Mouse (Mus musculus): ENCODE results near the gene Stk36. TPM values are rescaled to one million over a fixed set of nuclear protein-coding genes. Genes with fewer than 3 reads are reported as not detected.
A peak's percentile ranks its signal among the peaks of the same experiment; 100 is the strongest.

Stk36 gene
- polyA plus RNA-seq, 1 experiment, result 0.12 TPM

DNA sequence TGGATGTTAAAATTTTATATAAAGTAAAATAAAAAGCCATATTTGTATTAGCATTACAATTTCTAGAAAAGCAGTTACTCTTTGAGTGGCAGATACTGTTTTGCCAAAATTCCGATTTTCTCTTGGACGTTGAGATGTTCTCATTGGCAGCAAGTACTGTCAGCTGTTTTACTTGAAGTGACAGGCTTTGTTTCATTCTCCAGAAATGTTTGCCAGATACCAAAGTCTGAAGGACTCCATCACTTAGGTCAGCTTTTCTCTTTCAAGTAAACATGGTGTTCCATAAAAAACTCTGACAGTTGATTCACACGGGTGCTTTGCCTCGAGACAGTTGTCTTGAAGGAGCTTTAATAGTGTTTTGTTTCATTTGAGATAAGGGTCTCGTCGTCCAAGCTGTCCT lies 63.9 kb downstream of the Stk36 start:
- Histone ChIP-seq H3K27me3 (replicated peaks) (no peaks in the 10 kb centered on the region), H3K9me3 (no peaks in the 10 kb centered on the region), H3K4me3 (replicated peaks) (no peak overlapping the region), H3K36me3 (replicated peaks; ENCODE audit: low read length) (peaks cover 22% of the 10 kb centered on the region), H3K4me1 (peaks cover 40% of the 10 kb centered on the region)
- TF ChIP-seq GATA1 (IDR thresholded peaks at IDR 0.05; ENCODE audit: borderline replicate concordance, low read length) (no peak), FLI1 (IDR thresholded peaks at IDR 0.05; ENCODE audit: low read length) (no peak)

DNA sequence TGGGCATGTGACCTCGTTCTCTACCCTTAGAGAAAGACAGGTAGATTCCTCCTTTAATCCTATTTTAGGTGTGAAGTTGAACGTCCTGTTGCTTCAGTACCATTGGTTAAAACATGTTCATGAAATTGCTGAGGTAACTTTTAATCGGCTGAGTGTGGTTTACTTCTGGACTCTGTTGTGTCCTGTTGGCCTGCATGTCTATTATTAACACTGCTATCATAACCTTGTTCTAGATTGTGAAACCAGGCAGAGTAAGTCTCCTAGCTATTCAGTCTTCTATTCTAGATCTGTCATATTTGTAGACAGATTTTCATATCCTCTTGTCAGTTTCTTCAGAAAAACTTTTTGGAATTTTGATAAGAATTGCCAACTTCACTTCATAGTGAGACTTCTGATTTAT lies 67.1 kb downstream of the Stk36 start:
- no peaks in the 10 kb centered on the region for H3K27me3 ChIP-seq (replicated peaks)
- no peaks in the 10 kb centered on the region for H3K9me3 ChIP-seq
- peaks cover 33% of the 10 kb centered on the region for H3K36me3 ChIP-seq (replicated peaks; ENCODE audit: low read length)
- H3K4me3 ChIP-seq (replicated peaks), result no peak overlapping the region
- H3K4me1 ChIP-seq, result peaks cover 38% of the 10 kb centered on the region
- TF ChIP-seq GATA1 (IDR thresholded peaks at IDR 0.05; ENCODE audit: borderline replicate concordance, low read length) (no peak), FLI1 (IDR thresholded peaks at IDR 0.05; ENCODE audit: low read length) (no peak)

DNA sequence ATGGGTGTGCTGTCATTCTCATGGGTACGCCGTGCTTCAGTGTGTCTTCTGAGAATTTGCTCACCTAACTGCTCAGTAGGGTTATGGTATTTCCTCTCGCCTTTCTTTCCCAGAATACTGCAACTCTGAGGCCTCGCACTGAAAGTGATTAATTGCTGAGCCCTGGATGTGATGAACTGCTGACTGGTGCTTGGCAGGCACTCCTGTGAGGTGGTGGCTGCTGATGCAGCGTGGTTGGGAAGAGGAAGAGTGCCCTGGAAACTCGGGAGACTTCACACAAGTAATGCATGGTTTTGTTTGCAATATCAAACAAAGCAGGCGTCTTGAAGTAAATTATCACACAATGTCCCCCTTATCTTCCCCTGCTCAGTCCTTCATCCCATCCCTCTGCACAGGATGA lies 71.5 kb downstream of the Stk36 start:
- peaks cover 27% of the 10 kb centered on the region for H3K4me1 ChIP-seq
- peaks cover 26% of the 10 kb centered on the region for H3K36me3 ChIP-seq (replicated peaks; ENCODE audit: low read length)
- peak overlapping the region; percentile 59 for H3K4me3 ChIP-seq (replicated peaks)
- TF ChIP-seq FLI1 (IDR thresholded peaks at IDR 0.05; ENCODE audit: low read length) (no peak), GATA1 (IDR thresholded peaks at IDR 0.05; ENCODE audit: borderline replicate concordance, low read length) (no peak)
- no peaks in the 10 kb centered on the region for H3K27me3 ChIP-seq (replicated peaks)
- no peaks in the 10 kb centered on the region for H3K9me3 ChIP-seq

DNA sequence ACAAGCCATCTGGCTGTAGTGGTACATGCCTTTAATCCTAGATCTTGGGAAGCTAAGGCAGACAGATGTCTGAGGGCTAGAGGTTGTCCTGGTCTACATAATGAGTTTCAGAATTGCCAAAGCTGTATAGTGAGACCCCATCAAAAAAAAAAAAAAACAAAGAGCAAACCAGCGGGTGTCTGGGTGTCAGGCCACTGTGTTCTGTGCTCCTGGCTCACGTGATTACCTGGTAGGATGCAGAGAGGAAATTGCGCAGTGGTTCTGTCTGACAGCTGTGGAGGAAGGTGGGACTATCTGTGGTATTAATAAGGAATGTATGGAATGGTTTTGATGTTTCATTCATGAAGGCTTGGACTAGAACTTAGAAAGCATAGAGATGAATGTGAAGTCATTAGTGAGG lies 75.6 kb downstream of the Stk36 start:
- no peak overlapping the region for H3K4me3 ChIP-seq (replicated peaks)
- H3K4me1 ChIP-seq, result peaks cover 30% of the 10 kb centered on the region
- peaks cover 50% of the 10 kb centered on the region for H3K36me3 ChIP-seq (replicated peaks; ENCODE audit: low read length)
- no peaks in the 10 kb centered on the region for H3K27me3 ChIP-seq (replicated peaks)
- no peak for TF ChIP-seq FLI1 (IDR thresholded peaks at IDR 0.05; ENCODE audit: low read length)
- no peak for TF ChIP-seq GATA1 (IDR thresholded peaks at IDR 0.05; ENCODE audit: borderline replicate concordance, low read length)
- no peaks in the 10 kb centered on the region for H3K9me3 ChIP-seq

DNA sequence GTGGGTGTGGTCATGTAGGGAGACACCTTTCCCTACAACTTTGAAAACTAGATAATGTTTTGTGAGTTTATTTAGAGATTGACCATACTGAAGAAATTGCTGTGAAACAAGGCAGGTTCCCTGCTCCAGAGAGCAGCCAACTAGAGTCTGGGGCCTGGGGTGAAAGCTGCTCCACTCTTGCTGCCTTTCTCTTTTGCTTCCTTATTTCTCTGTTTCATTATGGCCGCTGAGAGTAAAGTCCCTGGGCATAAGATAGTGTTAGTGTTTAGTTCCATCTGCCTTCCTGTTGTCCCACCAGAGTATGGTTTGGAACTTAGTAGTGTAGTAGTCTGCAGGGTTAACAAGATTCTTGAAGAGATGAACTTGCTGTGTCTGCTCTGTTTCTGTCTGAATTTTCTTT lies 76.6 kb downstream of the Stk36 start:
- Histone ChIP-seq H3K4me1 (peaks cover 21% of the 10 kb centered on the region), H3K36me3 (replicated peaks; ENCODE audit: low read length) (peaks cover 50% of the 10 kb centered on the region), H3K27me3 (replicated peaks) (no peaks in the 10 kb centered on the region), H3K9me3 (no peaks in the 10 kb centered on the region), H3K4me3 (replicated peaks) (no peak overlapping the region)
- TF ChIP-seq FLI1 (IDR thresholded peaks at IDR 0.05; ENCODE audit: low read length) (no peak), GATA1 (IDR thresholded peaks at IDR 0.05; ENCODE audit: borderline replicate concordance, low read length) (no peak)

Other genes with a start within 250 kb of the Stk36 start
- 0.59 TPM in 1 of 2 replicates, not detected in the other for gene Catip, start 239.3 kb upstream of the Stk36 start, polyA plus RNA-seq (2012; ENCODE audit: insufficient read depth, low replicate concordance)
- 6.3 and 57.9 TPM in 2 replicates for gene Slc11a1, start 226.2 kb upstream of the Stk36 start, polyA plus RNA-seq (2012; ENCODE audit: insufficient read depth, low replicate concordance)
- gene Ctdsp1, start 209.9 kb upstream of the Stk36 start, polyA plus RNA-seq (2012; ENCODE audit: insufficient read depth, low replicate concordance), result 33.8 and 117 TPM in 2 replicates
- not detected in 2 replicates for gene Vil1, start 192.1 kb upstream of the Stk36 start, polyA plus RNA-seq (2012; ENCODE audit: insufficient read depth, low replicate concordance)
- 7.3 and 10.2 TPM in 2 replicates for gene Cnot9, start 95.4 kb upstream of the Stk36 start, polyA plus RNA-seq (2012; ENCODE audit: insufficient read depth, low replicate concordance)
- not detected in 2 replicates for gene Plcd4, start 58.6 kb upstream of the Stk36 start, polyA plus RNA-seq (2012; ENCODE audit: insufficient read depth, low replicate concordance)
- 0.17 TPM in 1 of 2 replicates, not detected in the other for gene Usp37, start 57.2 kb upstream of the Stk36 start, polyA plus RNA-seq (2012; ENCODE audit: insufficient read depth, low replicate concordance)
- 2.0 and 2.2 TPM in 2 replicates for gene Zfp142, start 13.2 kb upstream of the Stk36 start, polyA plus RNA-seq (2012; ENCODE audit: insufficient read depth, low replicate concordance)
- 1.5 and 2.7 TPM in 2 replicates for gene Bcs1l, start 13.2 kb upstream of the Stk36 start, polyA plus RNA-seq (2012; ENCODE audit: insufficient read depth, low replicate concordance)
- gene Rnf25, start within 50 bp of the Stk36 start, polyA plus RNA-seq (2012; ENCODE audit: insufficient read depth, low replicate concordance), result 14.9 and 27.3 TPM in 2 replicates
- gene Ttll4, start 60.3 kb downstream of the Stk36 start, polyA plus RNA-seq (2012; ENCODE audit: insufficient read depth, low replicate concordance), result 1.2 and 5.3 TPM in 2 replicates
- gene Cyp27a1, start 112.1 kb downstream of the Stk36 start, polyA plus RNA-seq (2012; ENCODE audit: insufficient read depth, low replicate concordance), result 1.7 TPM in 1 of 2 replicates, not detected in the other
- not detected in 2 replicates for gene Prkag3, start 147.8 kb downstream of the Stk36 start, polyA plus RNA-seq (2012; ENCODE audit: insufficient read depth, low replicate concordance)
- gene Wnt6, start 170.4 kb downstream of the Stk36 start, polyA plus RNA-seq (2012; ENCODE audit: insufficient read depth, low replicate concordance), result 0.60 TPM in 1 of 2 replicates, not detected in the other
- not detected in 2 replicates for gene Wnt10a, start 190.1 kb downstream of the Stk36 start, polyA plus RNA-seq (2012; ENCODE audit: insufficient read depth, low replicate concordance)